Mouse (Mus musculus) inflammation-experienced regulatory T-cells, adult 6 months (primary cell): ENCODE results near the gene Gm19668. TPM values are rescaled to one million over a fixed set of nuclear protein-coding genes. Genes with fewer than 3 reads are reported as not detected.
"Not testable (repeated sequence)": the region's sequence is repeated elsewhere in the genome, so short reads cannot be mapped to it uniquely, and the experiment has no call there.

ENCODE experiments used
- ATAC-seq: one replicate; pipeline ENCODE4 v1.8.0; 2017
- polyA plus RNA-seq, 3 experiments: library from polyadenylated mRNA; unstranded; fragments of 100-300 nt; shearing (Covaris generic); gene quantifications; one replicate each; pipeline ENCODE4 v1.2.1; 2017

Gm19668 gene
- polyA plus RNA-seq, 3 experiments from 2014 or later, result not detected

DNA sequence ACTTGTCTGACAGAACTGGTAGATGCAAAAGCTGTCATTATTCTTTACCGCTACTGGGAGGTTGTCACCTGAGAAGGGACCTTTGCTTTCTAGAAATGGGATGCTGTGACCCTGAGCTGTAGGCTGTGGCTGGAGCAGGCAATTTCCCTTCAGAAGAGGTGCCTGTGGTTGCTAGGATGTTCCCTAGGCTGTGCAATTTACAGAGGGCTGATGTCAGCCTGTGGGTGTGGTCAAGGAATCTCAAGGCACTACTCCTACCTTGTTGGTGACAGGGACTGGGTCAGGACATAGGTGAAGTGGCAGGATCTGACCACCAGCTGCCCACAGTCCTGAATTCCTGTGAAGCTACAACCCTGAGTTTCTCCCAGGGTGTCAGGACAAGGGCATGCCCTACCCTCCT, 29.2 kb downstream of the Gm19668 start:
- no peak for ATAC-seq

DNA sequence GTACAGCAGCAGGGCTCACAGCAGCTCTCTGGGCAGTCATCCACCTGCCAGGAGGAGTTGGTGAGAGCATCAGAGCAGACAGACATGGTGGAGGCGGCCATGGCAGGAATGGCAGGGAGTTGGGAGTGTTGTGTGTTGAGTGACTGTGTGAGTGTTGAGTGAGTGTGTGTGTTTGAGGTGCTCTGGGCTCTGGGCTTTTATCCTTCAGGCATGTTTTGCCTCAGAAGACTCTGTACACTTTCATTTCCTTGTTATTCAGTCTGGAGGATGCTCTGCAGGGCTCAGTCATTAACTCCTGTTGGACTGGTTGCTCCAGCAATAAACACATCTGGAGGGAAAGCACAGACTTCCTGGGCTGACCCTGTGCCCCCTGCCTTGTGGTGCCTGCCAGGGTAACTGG, 39.4 kb downstream of the Gm19668 start, which contains the start of gene Gm3233:
Gene Gm3233 (minus strand): TSS at position 101 of the 400 bp plus-strand sequence.
- not testable (repeated sequence) for ATAC-seq

DNA sequence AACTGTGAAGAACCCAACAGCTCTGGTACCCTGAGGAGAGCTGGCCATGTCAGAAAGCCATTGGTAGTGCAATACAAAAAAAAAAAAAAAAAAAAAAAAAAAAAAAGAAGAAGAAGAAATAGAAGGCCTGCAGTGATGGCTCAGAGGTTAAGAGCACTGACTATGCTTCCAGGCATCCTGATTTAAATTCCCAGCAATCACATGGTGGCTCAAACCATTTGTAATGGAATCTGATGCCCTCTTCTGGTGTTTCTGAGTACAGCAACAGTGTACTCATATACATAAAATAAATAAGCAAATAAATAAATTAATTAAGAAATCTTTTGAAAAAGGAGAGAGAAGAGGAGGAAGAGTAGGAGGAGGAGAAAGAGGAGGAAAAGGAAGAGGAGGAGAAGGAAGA, 45.5 kb downstream of the Gm19668 start:
- ATAC-seq, result no peak

DNA sequence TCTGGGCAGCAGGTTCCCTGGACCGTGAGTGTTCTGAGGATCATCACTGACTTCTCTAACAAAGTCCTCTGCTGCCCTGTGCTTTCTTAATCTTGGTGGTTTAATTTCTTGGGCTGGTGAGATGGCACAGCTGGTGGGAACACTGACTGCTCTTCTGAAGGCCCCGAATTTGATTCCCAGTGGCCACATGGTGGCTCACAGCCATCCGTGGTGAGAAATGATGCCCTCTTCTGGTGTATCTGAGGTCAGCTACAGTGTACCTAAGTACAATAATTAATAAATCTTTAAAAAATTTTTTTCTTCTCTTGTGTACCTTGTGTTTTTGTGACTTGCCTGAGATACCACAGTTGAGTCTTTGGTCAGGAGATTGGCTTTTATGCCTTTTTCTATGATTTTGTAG, 46.6 kb downstream of the Gm19668 start:
- not testable (repeated sequence) for ATAC-seq

DNA sequence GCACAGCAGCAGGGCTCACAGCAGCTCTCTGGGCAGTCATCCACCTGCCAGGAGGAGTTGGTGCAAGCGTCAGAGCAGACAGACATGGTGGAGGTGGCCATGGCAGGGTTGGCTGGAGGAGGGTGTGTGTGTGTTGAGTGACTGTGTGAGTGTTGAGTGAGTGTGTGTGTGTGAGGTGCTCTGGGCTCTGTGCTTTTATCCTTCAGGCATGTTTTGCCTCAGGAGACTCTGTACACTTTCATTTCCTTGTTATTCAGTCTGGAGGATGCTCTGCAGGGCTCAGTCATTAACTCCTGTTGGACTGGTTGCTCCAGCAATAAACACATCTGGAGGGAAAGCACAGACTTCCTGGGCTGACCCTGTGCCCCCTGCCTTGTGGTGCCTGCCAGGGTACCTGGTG, 47.7 kb downstream of the Gm19668 start, which contains the start of gene Gm9736:
Gene Gm9736 (minus strand): TSS at position 101 of the 400 bp plus-strand sequence.
- not testable (repeated sequence) for ATAC-seq

DNA sequence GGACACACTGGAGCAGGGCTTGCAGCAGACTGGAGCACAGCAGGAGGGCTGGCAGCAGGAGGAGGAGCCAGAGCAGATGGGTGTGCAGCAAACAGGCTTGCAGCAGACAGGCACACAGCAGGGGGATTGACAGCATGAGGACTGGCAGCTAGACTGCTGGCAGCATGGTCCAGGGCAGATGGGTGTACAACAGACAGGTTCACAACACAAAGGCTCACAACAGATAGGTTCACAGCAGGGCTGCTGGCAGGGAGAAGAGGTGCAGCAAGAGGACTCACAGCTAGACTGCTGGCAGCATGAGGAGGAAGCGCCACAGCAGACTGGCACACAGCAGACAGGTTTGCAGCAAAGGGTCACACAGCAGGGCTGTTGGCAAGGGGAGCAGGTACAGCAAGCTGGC, 48.2 kb downstream of the Gm19668 start:
- not testable (repeated sequence) for ATAC-seq

Other genes starting within 250 kb of the Gm19668 start
- gene Pttg1ip, start 217.4 kb downstream of the Gm19668 start, polyA plus RNA-seq, result 100 to 1,000 TPM in 2 of 3 experiments, 10 to 100 TPM in 1; 83.7 to 113 (median 112) TPM
- gene Sumo3, start 193.0 kb downstream of the Gm19668 start, polyA plus RNA-seq, result 10 to 100 TPM; 73.1 to 90.7 (median 74.3) TPM
- 10 to 100 TPM in 1 of 3 experiments, 1 to 10 TPM in 1, not detected in 1; 3.6 to 10.0 TPM for gene Gm49325, start 192.9 kb downstream of the Gm19668 start, polyA plus RNA-seq
- 10 to 100 TPM; 41.1 to 55.4 (median 50.1) TPM for gene Ube2g2, start 176.9 kb downstream of the Gm19668 start, polyA plus RNA-seq
- gene Tspear, start 112.6 kb downstream of the Gm19668 start, polyA plus RNA-seq, result under 1 TPM; 0.26 to 0.54 (median 0.28) TPM
- not detected for gene Gm19402, start 108.4 kb downstream of the Gm19668 start, polyA plus RNA-seq
- gene Gm9508, start 101.9 kb downstream of the Gm19668 start, polyA plus RNA-seq, result not detected
- gene Gm10272, start 92.5 kb downstream of the Gm19668 start, polyA plus RNA-seq, result not detected
- not detected for gene Gm10024, start 87.7 kb downstream of the Gm19668 start, polyA plus RNA-seq
- gene Gm10142, start 83.3 kb downstream of the Gm19668 start, polyA plus RNA-seq, result not detected
- gene Krtap12-1, start 78.5 kb downstream of the Gm19668 start, polyA plus RNA-seq, result not detected
- not detected for gene Gm10100, start 72.6 kb downstream of the Gm19668 start, polyA plus RNA-seq
- gene Gm18596, start 56.5 kb downstream of the Gm19668 start, polyA plus RNA-seq, result not detected
- not detected for gene Gm9736, start 47.8 kb downstream of the Gm19668 start, polyA plus RNA-seq
- not detected for gene Gm3233, start 39.5 kb downstream of the Gm19668 start, polyA plus RNA-seq
- gene Gm3238, start 27.8 kb downstream of the Gm19668 start, polyA plus RNA-seq, result not detected
- gene Gm7138, start 22.2 kb downstream of the Gm19668 start, polyA plus RNA-seq, result not detected
- gene Gm3250, start 16.6 kb downstream of the Gm19668 start, polyA plus RNA-seq, result not detected
- not detected for gene Gm7137, start 10.9 kb downstream of the Gm19668 start, polyA plus RNA-seq
- not detected for gene Gm9639, start 4.1 kb downstream of the Gm19668 start, polyA plus RNA-seq
- gene Gm9507, start 12.7 kb upstream of the Gm19668 start, polyA plus RNA-seq, result not detected
- gene Gm2696, start 15.5 kb upstream of the Gm19668 start, polyA plus RNA-seq, result not detected
- not detected for gene Krtap10-4, start 28.0 kb upstream of the Gm19668 start, polyA plus RNA-seq
- not detected for gene Krtap10-10, start 36.8 kb upstream of the Gm19668 start, polyA plus RNA-seq
- not detected for gene Gm36176, start 47.7 kb upstream of the Gm19668 start, polyA plus RNA-seq
- gene Gm10318, start 53.7 kb upstream of the Gm19668 start, polyA plus RNA-seq, result not detected
- not detected for gene Gm3285, start 62.8 kb upstream of the Gm19668 start, polyA plus RNA-seq
- not detected for gene Lrrc3, start 103.4 kb upstream of the Gm19668 start, polyA plus RNA-seq
- under 1 TPM in 2 of 3 experiments, not detected in 1; 0.13 to 0.59 TPM for gene Trpm2, start 171.4 kb upstream of the Gm19668 start, polyA plus RNA-seq
- gene 1810043G02Rik, start 179.4 kb upstream of the Gm19668 start, polyA plus RNA-seq, result 1 to 10 TPM; 5.9 to 9.5 (median 7.7) TPM
- 10 to 100 TPM; 58.9 to 60.6 (median 59.1) TPM for gene Pfkl, start 210.9 kb upstream of the Gm19668 start, polyA plus RNA-seq
- not detected for gene Dnmt3l, start 242.8 kb upstream of the Gm19668 start, polyA plus RNA-seq
- under 1 TPM in 2 of 3 experiments, not detected in 1; 0.23 to 0.34 TPM for gene Aire, start 244.5 kb upstream of the Gm19668 start, polyA plus RNA-seq